Comparison of ENCODE assay signal across 35 mouse cellular contexts in the genomic region with DNA sequence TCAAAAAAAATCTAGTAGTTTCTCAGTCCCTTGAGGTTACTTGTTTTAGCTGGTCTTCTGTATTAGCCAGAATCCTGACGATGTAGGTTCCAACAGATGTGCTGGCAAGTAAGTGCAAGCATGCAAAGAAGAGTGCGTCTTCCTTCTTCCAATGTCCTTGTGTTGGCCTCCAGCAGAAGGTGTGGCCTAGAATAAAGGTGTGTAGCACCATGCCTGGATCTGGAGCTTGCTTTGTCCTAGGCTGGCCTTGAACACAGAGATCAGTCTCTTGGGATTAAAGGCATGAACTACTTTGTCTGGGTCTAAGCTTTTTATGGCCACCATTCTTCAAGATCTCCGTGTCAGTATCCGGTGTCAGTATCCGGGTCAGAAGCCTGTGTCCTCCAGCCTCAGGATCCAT.
"Had no signal": no experiment of that assay in that cellular context is flagged by ENCODE, and none has a peak within 500 bp of the region (broad histone marks: within the 10 kb centered on the region; RNA-seq: fewer than 3 reads in every experiment).

No protein-coding gene starts in this region.

- H3K27me3 ChIP-seq: heart, embryonic 12.5 days; heart, embryonic 13.5 days; heart, embryonic 15.5 days; hindbrain, embryonic 12.5 days; hindbrain, embryonic 13.5 days; hindbrain, embryonic 15.5 days; intestine, embryonic 15.5 days; kidney, embryonic 15.5 days had no signal

- DNase-seq: heart, postnatal 10 days; heart, postnatal 14 days; heart, postnatal 36 days; heart, postnatal 4 days; kidney, adult 11 months; kidney, adult 18-20 months; kidney, adult 2 months; kidney, adult 8-10 months; kidney, adult 9 months; kidney, postnatal 10 days; kidney, postnatal 14 days; kidney, postnatal 25 days; kidney, postnatal 36 days; kidney, postnatal 4 days; layer of hippocampus, adult 9-11 months; layer of hippocampus, postnatal 36 days had no signal

- ATAC-seq: hindbrain, embryonic 16.5 days; hindbrain, postnatal 0 days; inflammation-experienced regulatory T-cells, adult 6 months; intestine, embryonic 15.5 days; intestine, embryonic 16.5 days; intestine, postnatal 0 days had no signal

- H3K9ac ChIP-seq: heart, embryonic 12.5 days; heart, embryonic 13.5 days; heart, embryonic 15.5 days; hindbrain, embryonic 12.5 days; hindbrain, embryonic 13.5 days; hindbrain, embryonic 14.5 days; hindbrain, embryonic 15.5 days; intestine, embryonic 15.5 days; kidney, embryonic 15.5 days had no signal

- H3K4me3 ChIP-seq: heart, embryonic 10.5 days; heart, embryonic 12.5 days; heart, embryonic 13.5 days; heart, embryonic 15.5 days; hindbrain, embryonic 10.5 days; hindbrain, embryonic 12.5 days; hindbrain, embryonic 13.5 days; hindbrain, embryonic 15.5 days; intestine, embryonic 15.5 days; kidney, embryonic 15.5 days; layer of hippocampus, adult 2 months had no signal

- H3K4me2 ChIP-seq: heart, embryonic 11.5 days; heart, embryonic 12.5 days; heart, embryonic 13.5 days; heart, embryonic 15.5 days; hindbrain, embryonic 12.5 days; hindbrain, embryonic 13.5 days; hindbrain, embryonic 14.5 days; hindbrain, embryonic 15.5 days; intestine, embryonic 15.5 days; kidney, embryonic 15.5 days had no signal

- H3K4me1 ChIP-seq: heart, embryonic 10.5 days; heart, embryonic 12.5 days; heart, embryonic 15.5 days; hindbrain, embryonic 10.5 days; hindbrain, embryonic 12.5 days; hindbrain, embryonic 13.5 days; hindbrain, embryonic 15.5 days; intestine, embryonic 15.5 days; kidney, embryonic 15.5 days had no signal

- H3K27ac ChIP-seq: heart, embryonic 10.5 days; heart, embryonic 13.5 days; heart, embryonic 15.5 days; hindbrain, embryonic 10.5 days; hindbrain, embryonic 12.5 days; hindbrain, embryonic 13.5 days; hindbrain, embryonic 14.5 days; hindbrain, embryonic 15.5 days; hindbrain, postnatal 0 days; intestine, embryonic 15.5 days; kidney, embryonic 15.5 days; kidney, postnatal 0 days; layer of hippocampus, adult 2 months had no signal

- H3K36me3 ChIP-seq: heart, embryonic 10.5 days; heart, embryonic 12.5 days; heart, embryonic 13.5 days; heart, embryonic 15.5 days; hindbrain, embryonic 10.5 days; hindbrain, embryonic 12.5 days; hindbrain, embryonic 13.5 days; hindbrain, embryonic 15.5 days; intestine, embryonic 15.5 days; kidney, embryonic 15.5 days had no signal

- H3K9me3 ChIP-seq: heart, embryonic 10.5 days; heart, embryonic 12.5 days; heart, embryonic 13.5 days; heart, embryonic 15.5 days; hindbrain, embryonic 10.5 days; hindbrain, embryonic 12.5 days; hindbrain, embryonic 13.5 days; hindbrain, embryonic 15.5 days; intestine, embryonic 15.5 days; kidney, embryonic 15.5 days had no signal
